Mouse (Mus musculus): ENCODE data around the gene Dennd2c.

GRCm38 (mm10) chr3:103193186-103193585 lies 90.8 kb downstream of the Dennd2c start:
- TF ChIP-seq POLR2A (IDR thresholded peaks at IDR 0.05; ENCODE audit: low read depth, low read length), result no peak
- no peak for TF ChIP-seq CTCF (IDR thresholded peaks at IDR 0.05; ENCODE audit: extremely low read depth, insufficient read length, insufficient replicate concordance, low read depth, low read length)

Measured in small intestine, adult 2 months (tissue).